Mouse (Mus musculus): ENCODE measurements around the gene Macc1.

Macc1 gene

GRCm38 (mm10) chr12:119390192-119390684 lies 76.2 kb downstream of the Macc1 start:
- peak; percentile 3 for DNase-seq

GRCm38 (mm10) chr12:119398046-119398659 lies 84.1 kb downstream of the Macc1 start:
- no peak for DNase-seq

GRCm38 (mm10) chr12:119402273-119402672 lies 88.2 kb downstream of the Macc1 start:
- DNase-seq: no peak

- no peak for DNase-seq
Measured at GRCm38 (mm10) chr12:119402796-119403195, 88.7 kb downstream of the Macc1 start.

- no peak for DNase-seq
Measured at GRCm38 (mm10) chr12:119404810-119405209, 90.7 kb downstream of the Macc1 start.

- no peak for DNase-seq
Measured at GRCm38 (mm10) chr12:119410522-119410921, 96.5 kb downstream of the Macc1 start.

GRCm38 (mm10) chr12:119410956-119411355 lies 96.9 kb downstream of the Macc1 start:
- no peak for DNase-seq

GRCm38 (mm10) chr12:119411982-119412381 lies 97.9 kb downstream of the Macc1 start:
- no peak for DNase-seq

- no peak for DNase-seq
Measured at GRCm38 (mm10) chr12:119415900-119416299, 101.8 kb downstream of the Macc1 start.

GRCm38 (mm10) chr12:119425749-119426148 lies 111.7 kb downstream of the Macc1 start:
- DNase-seq: no peak

GRCm38 (mm10) chr12:119426182-119426886 lies 112.3 kb downstream of the Macc1 start:
- DNase-seq: no peak

- peak; percentile 47 for DNase-seq
Measured at GRCm38 (mm10) chr12:119426887-119427204, 112.8 kb downstream of the Macc1 start.

GRCm38 (mm10) chr12:119440720-119441119 lies 126.7 kb downstream of the Macc1 start:
- DNase-seq: no peak

GRCm38 (mm10) chr12:119450116-119450515 lies 136.0 kb downstream of the Macc1 start:
- DNase-seq: no peak

- DNase-seq: no peak
Measured at GRCm38 (mm10) chr12:119451232-119451631, 137.2 kb downstream of the Macc1 start.

GRCm38 (mm10) chr12:119454076-119454475 lies 140.0 kb downstream of the Macc1 start:
- no peak for DNase-seq

GRCm38 (mm10) chr12:119464040-119464939 lies 150.2 kb downstream of the Macc1 start:
- peak; percentile 6 for DNase-seq

- no peak for DNase-seq
Measured at GRCm38 (mm10) chr12:119464940-119465245, 150.8 kb downstream of the Macc1 start.

GRCm38 (mm10) chr12:119467656-119468055 lies 153.6 kb downstream of the Macc1 start:
- DNase-seq: no peak

- DNase-seq: no peak
Measured at GRCm38 (mm10) chr12:119470260-119470659, 156.2 kb downstream of the Macc1 start.

- no peak for DNase-seq
Measured at GRCm38 (mm10) chr12:119483296-119483695, 169.2 kb downstream of the Macc1 start.

- DNase-seq: no peak
Measured at GRCm38 (mm10) chr12:119483922-119484631, 170.0 kb downstream of the Macc1 start.

- DNase-seq: no peak
Measured at GRCm38 (mm10) chr12:119511145-119511544, 197.1 kb downstream of the Macc1 start.
